Mouse (Mus musculus) v-Abl transformed pro-B cells (cell line): ENCODE data around the gene Foxo3.

Experiments
- in situ Hi-C, 2 experiments: fragments of 400-800 bp; cut with MboI; formaldehyde crosslinking; loops; one replicate each; pipeline ENCODE4 v1.15.1; 2025; ENCODE audit not compliant: unreplicated experiment in 2 of 2

Gene Foxo3

GRCm38 (mm10) chr10:42278307-42278850 is 1.8 kb upstream of the Foxo3 start:
- in situ Hi-C loops = loop anchor here (10.0 to 25.0 kb wide), 2 partner anchors 384 to 766 kb away; partner anchors contain the start of gene Cd164 (in 1 of the 2)

- in situ Hi-C loops = loop anchor here (10.0 to 25.0 kb wide), 2 partner anchors 383 to 765 kb away; partner anchors contain the start of gene Cd164 (in 1 of the 2)
Measured at GRCm38 (mm10) chr10:42277476-42278306, 1.1 kb upstream of the Foxo3 start.

- in situ Hi-C loops = loop anchor here (10.0 to 25.0 kb wide), 2 partner anchors 381 to 764 kb away; partner anchors contain the start of gene Cd164 (in 1 of the 2)
Measured at GRCm38 (mm10) chr10:42275871-42276501, 569 bp downstream of the Foxo3 start.

- in situ Hi-C loops = loop anchor here (10.0 to 25.0 kb wide), 2 partner anchors 381 to 763 kb away; partner anchors contain the start of gene Cd164 (in 1 of the 2)
Measured at GRCm38 (mm10) chr10:42275401-42275870, 1.1 kb downstream of the Foxo3 start.

- in situ Hi-C loops = loop anchor here (5.0 to 25.0 kb wide), 3 partner anchors 83 to 763 kb away; partner anchors contain the start of gene Cd164 (in 1 of the 2)
Measured at GRCm38 (mm10) chr10:42274712-42275400, 1.7 kb downstream of the Foxo3 start.

GRCm38 (mm10) chr10:42273760-42274691 is 2.5 kb downstream of the Foxo3 start:
- in situ Hi-C loops = loop anchor here in 1 of 2 experiments (5.0 to 10.0 kb wide), 2 partner anchors 82 to 379 kb away; no protein-coding TSS in a partner anchor

- in situ Hi-C loops = loop anchor here in 1 of 2 experiments (5.0 to 10.0 kb wide), 2 partner anchors 81 to 379 kb away; no protein-coding TSS in a partner anchor
Measured at GRCm38 (mm10) chr10:42273403-42273759, 3.2 kb downstream of the Foxo3 start.

GRCm38 (mm10) chr10:42271454-42272230 is 4.9 kb downstream of the Foxo3 start:
- in situ Hi-C loops = loop anchor here in 1 of 2 experiments (5.0 to 10.0 kb wide), 2 partner anchors 79 to 377 kb away; no protein-coding TSS in a partner anchor

- in situ Hi-C loops = loop anchor here in 1 of 2 experiments (5.0 to 10.0 kb wide), 2 partner anchors 78 to 376 kb away; no protein-coding TSS in a partner anchor
Measured at GRCm38 (mm10) chr10:42270277-42271083, 6.1 kb downstream of the Foxo3 start.

- in situ Hi-C loops = loop anchor here (5.0 to 10.0 kb wide), 4 partner anchors 37 to 375 kb away; no protein-coding TSS in a partner anchor
Measured at GRCm38 (mm10) chr10:42269281-42270025, 7.1 kb downstream of the Foxo3 start.

GRCm38 (mm10) chr10:42267811-42268545 is 8.6 kb downstream of the Foxo3 start:
- in situ Hi-C loops = loop anchor here (5.0 kb wide), 2 partner anchors 36 to 41 kb away; no protein-coding TSS in a partner anchor

- in situ Hi-C loops = loop anchor here (5.0 kb wide), 2 partner anchors 33 to 38 kb away; no protein-coding TSS in a partner anchor
Measured at GRCm38 (mm10) chr10:42265021-42265689, 11.4 kb downstream of the Foxo3 start.

GRCm38 (mm10) chr10:42264195-42264594 is 12.4 kb downstream of the Foxo3 start:
- in situ Hi-C loops = no loop called here

- in situ Hi-C loops = no loop called here
Measured at GRCm38 (mm10) chr10:42263701-42264100, 12.9 kb downstream of the Foxo3 start.

- in situ Hi-C loops = no loop called here
Measured at GRCm38 (mm10) chr10:42262061-42262460, 14.5 kb downstream of the Foxo3 start.
